Mouse (Mus musculus) CH12.LX (cell line): ENCODE results near the gene Ankrd11.

Experiments used
- ETS1 ChIP-seq: conservative IDR thresholded peaks from 2 replicates; pipeline ENCODE4 v1.6.1; 2012; ENCODE audit warnings: low read depth, mild to moderate bottlenecking, inconsistent platforms, low read length, improper control_type of control experiment, moderate library complexity
- IRF4 ChIP-seq: IDR thresholded peaks from 2 replicates; pipeline ENCODE4 v1.6.1; 2014; ENCODE audit warnings: low read depth, mild to moderate bottlenecking, inconsistent platforms, low read length, improper control_type of control experiment
- POLR2A ChIP-seq: IDR thresholded peaks from 2 replicates; pipeline ENCODE4 v1.6.1; 2011; ENCODE audit warnings: low read depth, mild to moderate bottlenecking, improper control_type of control experiment, low read length
- SMC3 ChIP-seq: IDR thresholded peaks from 2 replicates; pipeline ENCODE4 v1.6.1; 2011; ENCODE audit warnings: low read depth, low read length, improper control_type of control experiment

DNA sequence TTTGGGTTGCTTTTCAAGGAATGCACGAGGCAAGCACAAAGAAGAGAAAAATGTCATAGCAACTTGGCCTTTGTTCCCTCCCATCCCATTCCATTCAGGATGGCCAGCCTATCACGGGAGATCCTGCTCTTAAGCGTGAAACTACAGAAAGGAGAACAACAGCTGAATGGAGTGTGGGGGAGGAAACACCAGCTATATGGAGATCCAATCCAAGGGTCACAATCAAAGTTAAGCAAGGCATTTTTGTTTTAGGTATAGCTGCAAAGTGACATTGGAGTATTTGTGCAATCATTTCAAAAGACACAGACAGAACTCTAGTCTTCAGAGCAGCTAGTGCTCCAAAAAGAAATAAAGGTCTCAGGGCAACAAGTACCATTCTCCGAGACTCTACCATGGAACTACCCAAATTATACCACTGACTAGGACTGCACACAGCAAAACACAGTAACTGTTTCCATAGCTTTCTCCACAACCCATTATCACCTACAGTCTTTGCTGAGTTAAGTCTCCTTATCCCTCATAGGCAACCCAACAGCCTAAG, 1.9 kb downstream of the Ankrd11 start:
- TF ChIP-seq IRF4, result no peak
- no peak for TF ChIP-seq SMC3
- TF ChIP-seq POLR2A, result no peak
- no peak for TF ChIP-seq ETS1
